Mouse (Mus musculus) G1E (cell line): Measurements from ENCODE around the gene Srebf1.

Experiments
- CTCF ChIP-seq: IDR thresholded peaks from 2 replicates; pipeline ENCODE4 v1.5.1; 2012; ENCODE audit warnings: low read depth, low read length, inconsistent platforms, mixed read lengths
- GATA1 ChIP-seq: IDR thresholded peaks from 2 replicates; pipeline ENCODE4 v1.6.1; 2012; ENCODE audit warnings: borderline replicate concordance, low read length, inconsistent platforms, mixed read lengths
- POLR2AphosphoS5 ChIP-seq: IDR thresholded peaks from 2 replicates; pipeline ENCODE4 v1.6.1; 2012; ENCODE audit warnings: low read depth, low read length, inconsistent platforms; ENCODE audit not compliant: insufficient replicate concordance
- TAL1 ChIP-seq: conservative IDR thresholded peaks from 2 replicates; pipeline ENCODE4 v1.6.1; 2012; ENCODE audit warnings: low read depth, low read length, inconsistent platforms, mixed read lengths

GRCm38 (mm10) chr11:60208712-60209111, 13.7 kb downstream of the Srebf1 start:
- no peak for TF ChIP-seq CTCF
- no peak for TF ChIP-seq POLR2AphosphoS5
- TF ChIP-seq GATA1, result no peak
- no peak for TF ChIP-seq TAL1
